ENCODE assay signal across 16 mouse cellular contexts in the genomic region with DNA sequence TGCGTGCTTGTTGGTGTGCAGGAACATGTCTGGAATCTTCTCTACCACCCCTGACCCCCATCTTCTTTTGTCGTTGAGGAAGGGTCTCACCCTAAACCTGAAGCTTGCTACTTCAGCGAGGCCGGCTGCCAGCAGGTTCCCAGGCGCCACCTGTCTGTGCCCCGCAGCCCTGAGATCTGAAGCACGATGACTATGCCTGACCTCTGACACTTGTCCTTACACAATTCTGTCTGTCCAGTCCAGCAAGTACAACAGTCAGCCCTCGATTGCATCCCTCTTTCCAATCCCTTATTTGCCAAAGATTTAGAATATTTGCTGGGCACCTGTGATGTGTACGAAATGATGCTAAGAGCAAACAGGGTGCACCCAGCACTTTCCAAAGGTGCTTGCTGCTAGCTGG.
"Had no signal": no experiment of that assay in that cellular context is flagged by ENCODE, and none has a peak within 500 bp of the region (broad histone marks: within the 10 kb centered on the region; RNA-seq: fewer than 3 reads in every experiment).

No protein-coding gene starts in this region.

- H3K36me3 ChIP-seq: limb, embryonic 15.5 days had no signal

- H3K4me2 ChIP-seq: limb, embryonic 12.5 days; limb, embryonic 15.5 days; lung, embryonic 14.5 days; midbrain, embryonic 13.5 days had no signal

- H3K27ac ChIP-seq: hindbrain, postnatal 0 days; kidney, postnatal 0 days; limb, embryonic 12.5 days; limb, embryonic 15.5 days; macrophage; midbrain, embryonic 10.5 days; midbrain, embryonic 13.5 days had no signal

- ATAC-seq: hindbrain, postnatal 0 days; intestine, postnatal 0 days; lung, postnatal 0 days; midbrain, embryonic 13.5 days; midbrain, embryonic 16.5 days had no signal

- H3K9ac ChIP-seq: limb, embryonic 12.5 days; limb, embryonic 15.5 days; lung, embryonic 14.5 days; midbrain, embryonic 13.5 days had no signal

- H3K27me3 ChIP-seq: limb, embryonic 12.5 days; limb, embryonic 15.5 days; midbrain, embryonic 13.5 days had no signal

- H3K4me1 ChIP-seq: limb, embryonic 12.5 days; limb, embryonic 15.5 days; midbrain, embryonic 10.5 days; midbrain, embryonic 13.5 days had no signal

- DNase-seq: kidney, adult 2 months; kidney, postnatal 25 days; left cerebral cortex, postnatal 4 days; lung, embryonic 14.5 days; thymus, postnatal 25 days had no signal

- H3K9me3 ChIP-seq: limb, embryonic 12.5 days; limb, embryonic 15.5 days; midbrain, embryonic 10.5 days; midbrain, embryonic 13.5 days had no signal

- H3K4me3 ChIP-seq: limb, embryonic 12.5 days; limb, embryonic 15.5 days; midbrain, embryonic 10.5 days; midbrain, embryonic 13.5 days; myocyte had no signal
